Mouse (Mus musculus): ENCODE data around the gene Ache. TPM values are rescaled to one million over a fixed set of nuclear protein-coding genes. Genes with fewer than 3 reads are reported as not detected.
A peak's percentile ranks its signal among the peaks of the same experiment; 100 is the strongest.

The Ache gene
- total and polyA plus RNA-seq, 2 experiments from 2014 or later: 69.1 to 73.2 TPM

- Histone ChIP-seq H3K4me2 (ENCODE audit: low read depth) (no peak overlapping the region), H3K4me3 (ENCODE audit: low read depth, low read length) (no peak overlapping the region), H3K27me3 (ENCODE audit: insufficient read depth, low read length) (no peaks in the 10 kb centered on the region), H3K9ac (no peak overlapping the region), H3K27ac (ENCODE audit: low read depth, low read length) (no peak overlapping the region), H3K9me3 (ENCODE audit: low read length) (no peaks in the 10 kb centered on the region), H3K4me1 (ENCODE audit: insufficient read depth) (0 out of 2 replicates have a peak, but pooled peaks cover 4% of the 10 kb centered on the region), H3K36me3 (ENCODE audit: insufficient read depth) (peaks cover 59% of the 10 kb centered on the region)
- 93% methylated on average over 15 of the region's 15 CpGs for WGBS
- TF ChIP-seq CTCF (IDR thresholded peaks at IDR 0.05; ENCODE audit: low read depth): no peak
- ATAC-seq (no peak), DNase-seq (no peak)
Measured at GRCm38 (mm10) chr5:137295712-137296111, 8.4 kb downstream of the Ache start.

DNA sequence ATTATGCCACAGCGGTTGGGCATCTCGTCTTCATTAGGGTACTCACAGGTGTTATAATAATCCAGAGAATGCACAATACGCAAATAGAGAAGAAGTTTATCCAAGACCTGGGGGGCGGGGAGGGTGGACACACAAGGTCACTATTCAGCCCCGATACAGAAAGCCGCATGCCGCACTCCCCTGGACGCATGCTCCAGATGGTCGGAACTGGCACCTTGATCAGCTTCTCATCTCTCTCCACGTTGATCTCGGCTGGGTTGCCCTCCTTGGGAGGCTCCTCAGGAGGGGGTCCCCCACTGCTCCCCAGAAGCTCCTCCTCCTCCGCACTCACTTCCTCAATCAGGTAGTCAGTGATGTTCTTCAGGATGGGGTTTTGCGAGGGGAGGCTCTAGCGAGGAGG is 9.8 kb downstream of the Ache start:
- WGBS: 91% methylated on average over 14 of the region's 14 CpGs
- H3K9me3 ChIP-seq (ENCODE audit: low read length): no peaks in the 10 kb centered on the region
- 0 out of 2 replicates have a peak, but pooled peaks cover 4% of the 10 kb centered on the region for H3K4me1 ChIP-seq (ENCODE audit: insufficient read depth)
- no peak overlapping the region for H3K27ac ChIP-seq (ENCODE audit: low read depth, low read length)
- TF ChIP-seq CTCF (IDR thresholded peaks at IDR 0.05; ENCODE audit: low read depth): no peak
- H3K4me2 ChIP-seq (ENCODE audit: low read depth): no peak overlapping the region
- peaks cover 73% of the 10 kb centered on the region for H3K36me3 ChIP-seq (ENCODE audit: insufficient read depth)
- no peaks in the 10 kb centered on the region for H3K27me3 ChIP-seq (ENCODE audit: insufficient read depth, low read length)
- DNase-seq: no peak
- H3K4me3 ChIP-seq (ENCODE audit: low read depth, low read length): no peak overlapping the region
- no peak overlapping the region for H3K9ac ChIP-seq
- ATAC-seq: no peak

DNA sequence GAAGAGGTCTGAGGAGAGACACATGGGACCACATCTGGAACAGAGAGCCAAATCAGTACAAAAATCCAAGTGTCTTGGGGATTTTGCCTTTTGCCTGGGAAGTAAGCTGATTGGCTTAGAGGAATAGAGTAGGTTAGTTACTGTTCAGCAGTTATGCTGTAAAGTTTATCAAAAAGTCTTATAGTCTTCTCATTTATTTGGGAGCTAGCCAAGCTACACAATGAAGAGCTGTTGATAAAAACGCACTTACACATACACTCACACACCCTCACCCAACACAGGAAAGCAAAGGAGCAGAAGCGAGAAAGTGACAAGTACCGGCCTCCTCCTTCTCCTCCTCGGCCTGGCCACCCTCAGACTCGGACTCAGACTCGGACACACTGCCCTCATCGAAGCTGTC is 11.9 kb downstream of the Ache start:
- ATAC-seq (no peak), DNase-seq (no peak)
- Histone ChIP-seq H3K27me3 (ENCODE audit: insufficient read depth, low read length) (no peaks in the 10 kb centered on the region), H3K4me2 (ENCODE audit: low read depth) (no peak overlapping the region), H3K4me3 (ENCODE audit: low read depth, low read length) (no peak overlapping the region), H3K4me1 (ENCODE audit: insufficient read depth) (0 out of 2 replicates have a peak, but pooled peaks cover 4% of the 10 kb centered on the region), H3K9me3 (ENCODE audit: low read length) (no peaks in the 10 kb centered on the region), H3K9ac (no peak overlapping the region), H3K36me3 (ENCODE audit: insufficient read depth) (peaks cover 83% of the 10 kb centered on the region), H3K27ac (ENCODE audit: low read depth, low read length) (no peak overlapping the region)
- 88% methylated on average over 7 of the region's 7 CpGs for WGBS
- no peak for TF ChIP-seq CTCF (IDR thresholded peaks at IDR 0.05; ENCODE audit: low read depth)

DNA sequence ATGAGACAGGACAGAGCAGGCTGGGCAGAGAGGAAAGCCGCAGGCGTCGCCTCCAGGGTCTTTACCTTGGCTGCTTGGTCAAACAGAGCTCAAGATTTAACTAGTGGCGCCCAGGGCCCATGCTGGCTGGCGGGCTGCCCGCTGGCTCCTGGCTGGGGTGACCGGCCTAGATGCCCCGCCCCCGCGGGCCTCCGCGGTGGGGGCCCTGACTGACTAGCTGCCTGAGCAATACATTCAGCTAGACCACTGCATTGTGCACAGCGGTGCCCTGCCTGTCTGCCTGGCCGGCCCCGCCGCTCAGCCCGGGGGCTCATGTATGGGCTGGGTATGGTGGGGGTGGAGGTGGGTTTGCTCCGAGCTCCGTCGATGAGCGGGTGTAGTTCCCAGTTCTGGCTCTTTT is 13.9 kb downstream of the Ache start:
- Histone ChIP-seq H3K4me2 (ENCODE audit: low read depth) (no peak overlapping the region), H3K4me3 (ENCODE audit: low read depth, low read length) (no peak overlapping the region), H3K36me3 (ENCODE audit: insufficient read depth) (peaks cover 69% of the 10 kb centered on the region), H3K9ac (no peak overlapping the region), H3K27ac (ENCODE audit: low read depth, low read length) (no peak overlapping the region), H3K27me3 (ENCODE audit: insufficient read depth, low read length) (no peaks in the 10 kb centered on the region), H3K9me3 (ENCODE audit: low read length) (no peaks in the 10 kb centered on the region), H3K4me1 (ENCODE audit: insufficient read depth) (peaks cover 14% of the 10 kb centered on the region)
- ATAC-seq (no peak), DNase-seq (no peak)
- no peak for TF ChIP-seq CTCF (IDR thresholded peaks at IDR 0.05; ENCODE audit: low read depth)
- WGBS: 56% methylated on average over 21 of the region's 21 CpGs

- no peak for DNase-seq
- 84% methylated on average over 4 of the region's 4 CpGs for WGBS
- peaks cover 20% of the 10 kb centered on the region for H3K4me1 ChIP-seq (ENCODE audit: insufficient read depth)
- H3K27ac ChIP-seq (ENCODE audit: low read depth, low read length): no peak overlapping the region
- peaks cover 45% of the 10 kb centered on the region for H3K36me3 ChIP-seq (ENCODE audit: insufficient read depth)
- no peaks in the 10 kb centered on the region for H3K27me3 ChIP-seq (ENCODE audit: insufficient read depth, low read length)
- 0 out of 2 replicates have a peak overlapping the region, but pooled peaks have one; percentile 22 for H3K9ac ChIP-seq
- no peaks in the 10 kb centered on the region for H3K9me3 ChIP-seq (ENCODE audit: low read length)
- ATAC-seq: no peak
- no peak for TF ChIP-seq CTCF (IDR thresholded peaks at IDR 0.05; ENCODE audit: low read depth)
- H3K4me2 ChIP-seq (ENCODE audit: low read depth): no peak overlapping the region
- H3K4me3 ChIP-seq (ENCODE audit: low read depth, low read length): no peak overlapping the region
Measured at GRCm38 (mm10) chr5:137303609-137304008, 16.3 kb downstream of the Ache start.

DNA sequence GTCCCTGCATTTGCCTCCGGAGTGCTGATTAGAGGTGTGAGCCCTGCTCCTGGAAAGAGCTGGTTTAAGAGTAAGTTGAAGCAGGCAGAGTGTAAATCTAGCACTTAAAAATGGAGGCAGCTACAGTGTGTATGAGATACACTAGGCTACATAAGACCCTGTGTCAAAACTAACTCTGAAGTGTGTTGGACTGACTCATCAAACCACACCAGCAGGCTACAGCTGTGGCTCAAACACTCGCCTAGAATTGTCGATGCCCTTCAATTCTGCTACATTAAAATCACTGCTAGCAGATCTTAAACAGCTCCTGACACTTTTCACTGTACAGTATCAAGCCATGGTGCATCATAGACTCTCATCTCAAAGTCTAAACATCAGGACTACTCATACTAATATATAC is 16.8 kb downstream of the Ache start:
- Histone ChIP-seq H3K9ac (no peak overlapping the region), H3K4me1 (ENCODE audit: insufficient read depth) (peaks cover 20% of the 10 kb centered on the region), H3K27ac (ENCODE audit: low read depth, low read length) (no peak overlapping the region), H3K4me3 (ENCODE audit: low read depth, low read length) (no peak overlapping the region), H3K27me3 (ENCODE audit: insufficient read depth, low read length) (no peaks in the 10 kb centered on the region), H3K4me2 (ENCODE audit: low read depth) (no peak overlapping the region; the same call in 1 of the 2 replicates), H3K9me3 (ENCODE audit: low read length) (no peaks in the 10 kb centered on the region), H3K36me3 (ENCODE audit: insufficient read depth) (peaks cover 39% of the 10 kb centered on the region)
- no peak for TF ChIP-seq CTCF (IDR thresholded peaks at IDR 0.05; ENCODE audit: low read depth)
- ATAC-seq (no peak), DNase-seq (no peak)
- 75% methylated on average over 3 of the region's 3 CpGs for WGBS

- Histone ChIP-seq H3K36me3 (ENCODE audit: insufficient read depth) (peaks cover 35% of the 10 kb centered on the region), H3K4me2 (ENCODE audit: low read depth) (peak overlapping the region; percentile 49; the same call in 1 of the 2 replicates), H3K9ac (no peak overlapping the region), H3K4me1 (ENCODE audit: insufficient read depth) (peaks cover 20% of the 10 kb centered on the region), H3K27me3 (ENCODE audit: insufficient read depth, low read length) (no peaks in the 10 kb centered on the region), H3K9me3 (ENCODE audit: low read length) (no peaks in the 10 kb centered on the region), H3K4me3 (ENCODE audit: low read depth, low read length) (0 out of 2 replicates have a peak overlapping the region, but pooled peaks have one; percentile 12), H3K27ac (ENCODE audit: low read depth, low read length) (no peak overlapping the region)
- ATAC-seq (no peak), DNase-seq (no peak)
- WGBS: 66% methylated on average over 4 of the region's 4 CpGs
- no peak for TF ChIP-seq CTCF (IDR thresholded peaks at IDR 0.05; ENCODE audit: low read depth)
Measured at GRCm38 (mm10) chr5:137304816-137305215, 17.5 kb downstream of the Ache start.

Data from forebrain, postnatal 0 days (tissue).